Mouse (Mus musculus) right cerebral cortex, postnatal 4 days (tissue): Measurements from ENCODE around the gene Sparc.

ENCODE experiments used
- DNase-seq: peaks from one replicate; pipeline ENCODE4 v3.0.0-alpha.2; 2022

Gene Sparc

GRCm38 (mm10) chr11:55358094-55358783 lies 64.7 kb downstream of the Sparc start:
- DNase-seq = no peak

DNA sequence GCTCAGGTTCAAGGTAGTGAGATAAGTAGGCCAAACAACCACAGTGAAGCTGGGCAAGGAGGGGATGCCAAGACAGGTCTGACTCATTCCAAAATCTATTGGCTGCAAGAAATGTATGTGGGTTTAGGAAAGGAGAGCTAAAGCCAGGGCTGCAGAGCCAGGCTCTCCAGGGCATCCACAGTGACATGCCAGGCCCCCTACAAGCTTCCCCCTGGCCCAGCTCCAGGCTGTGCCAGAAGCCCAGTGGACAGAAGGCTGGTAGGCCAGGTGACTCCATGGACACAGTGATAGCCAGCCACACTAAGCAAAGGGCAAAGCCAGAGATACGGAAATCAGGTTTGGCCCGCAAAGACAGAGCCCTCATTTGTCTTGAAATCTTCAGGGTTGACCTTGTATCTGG lies 66.1 kb downstream of the Sparc start:
- no peak for DNase-seq
